Mouse (Mus musculus) spleen, postnatal 14 days (tissue): ENCODE data around the gene Naa38.

Source experiments
- DNase-seq, 2 experiments: peaks; one replicate each; pipeline ENCODE4 v3.0.0; 2021 to 2022; ENCODE audit warnings: low spot score in 2 of 2

Gene Naa38

DNA sequence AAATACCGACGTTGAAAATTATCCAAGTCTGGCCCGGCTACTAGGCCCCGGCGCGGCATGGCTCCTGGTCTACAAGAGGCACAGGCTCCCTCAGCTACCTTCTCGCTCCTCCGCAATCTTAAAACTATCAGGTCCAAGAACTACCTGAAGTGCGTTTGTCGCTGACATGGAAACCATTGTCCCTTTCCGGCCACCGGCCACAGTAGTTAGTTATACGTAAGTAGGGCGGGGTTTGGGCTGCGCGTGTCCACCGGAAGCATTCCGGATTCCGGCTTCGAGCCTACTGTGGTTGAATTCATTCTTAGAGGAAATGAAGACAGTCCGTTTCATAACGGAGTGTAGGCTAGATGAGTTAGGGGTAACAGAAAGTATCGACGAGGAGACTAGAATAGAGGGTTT is at the start of gene Naa38, which contains the start of gene Cyb5d1:
Naa38 (plus strand) TSS at position 253 of the 399 bp plus-strand sequence.
Cyb5d1 (minus strand) TSS at position 397 of the 399 bp plus-strand sequence.
- peak; percentile 76 to 82 for DNase-seq

DNA sequence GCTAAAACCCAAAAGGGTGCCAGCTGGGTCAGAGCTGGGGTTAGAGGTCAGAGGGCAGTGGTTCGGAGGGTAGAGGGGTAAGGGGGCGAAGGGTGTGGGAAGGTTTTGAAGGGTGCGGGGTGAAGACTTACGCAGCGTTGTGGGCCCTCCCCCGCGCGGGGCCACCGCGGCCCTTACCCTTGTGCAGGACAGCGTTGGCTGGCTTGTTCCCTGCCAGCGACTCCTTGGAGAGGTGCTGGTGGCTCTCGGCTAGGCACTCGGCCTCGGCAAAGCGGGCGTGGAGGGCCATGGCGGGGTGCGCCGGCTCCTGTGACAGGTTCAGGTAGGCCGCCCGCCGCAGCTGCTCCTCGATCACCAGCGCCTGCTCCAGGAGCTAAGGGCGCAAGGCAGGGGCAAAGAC is 48.8 kb upstream of the Naa38 start:
- no peak for DNase-seq

DNA sequence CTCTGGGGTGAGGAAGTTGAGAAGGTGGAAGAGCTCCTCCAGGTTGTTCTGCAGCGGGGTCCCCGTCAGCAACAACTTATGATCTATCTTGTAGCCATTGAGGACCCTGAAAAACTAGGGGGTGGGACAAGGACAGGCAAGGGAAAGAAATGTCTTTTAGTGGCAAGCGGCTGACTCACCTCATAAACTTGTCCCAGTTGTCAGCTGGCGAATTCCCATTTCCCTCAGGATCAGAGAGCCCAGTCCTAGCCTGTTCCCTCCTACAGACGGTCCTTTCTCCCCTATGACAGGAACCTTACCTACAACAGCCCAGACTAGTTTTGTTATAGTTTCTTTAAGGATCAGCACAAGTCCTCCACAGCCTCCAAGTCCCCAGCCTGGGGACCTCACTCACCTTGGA is 38.7 kb upstream of the Naa38 start:
- no peak for DNase-seq

DNA sequence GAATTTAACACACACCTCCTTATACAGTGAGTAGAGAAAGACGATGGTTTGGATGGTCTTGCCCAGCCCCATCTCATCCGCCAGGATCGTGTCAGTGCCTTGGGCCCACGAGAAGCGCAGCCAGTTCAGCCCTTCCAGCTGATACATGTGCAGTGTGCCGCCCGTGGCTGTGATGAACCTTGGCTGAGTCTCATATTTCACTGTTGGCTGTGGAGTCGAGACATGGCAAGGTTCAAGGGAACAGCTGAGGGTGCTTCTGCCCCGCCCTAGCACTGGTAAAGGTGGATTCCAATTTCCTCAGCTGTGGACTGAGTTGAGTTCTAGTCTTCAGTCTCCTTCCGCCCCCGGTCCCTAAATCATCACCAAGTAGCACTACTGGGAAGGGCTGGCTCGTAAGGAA is 37.6 kb upstream of the Naa38 start:
- DNase-seq, result no peak

DNA sequence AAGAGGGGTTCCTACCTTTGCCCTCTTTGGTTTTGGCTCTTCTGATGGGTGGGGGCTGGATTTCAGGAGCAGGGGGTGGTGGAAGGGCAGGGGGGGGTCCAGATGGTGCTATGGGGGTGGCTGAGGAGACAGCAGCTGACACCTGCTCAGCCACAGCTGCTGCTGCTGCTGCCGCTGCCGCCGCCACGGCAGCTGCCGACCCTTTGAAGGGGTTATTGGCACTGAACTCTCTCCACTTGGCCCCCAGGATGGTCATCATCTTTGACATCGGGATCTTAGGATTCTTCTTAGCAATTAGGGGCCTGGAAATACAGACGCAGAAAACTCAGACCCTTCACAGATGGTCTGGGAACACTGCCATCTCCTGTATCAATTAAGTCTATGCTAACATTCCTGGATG is 33.3 kb upstream of the Naa38 start:
- DNase-seq, result no peak

DNA sequence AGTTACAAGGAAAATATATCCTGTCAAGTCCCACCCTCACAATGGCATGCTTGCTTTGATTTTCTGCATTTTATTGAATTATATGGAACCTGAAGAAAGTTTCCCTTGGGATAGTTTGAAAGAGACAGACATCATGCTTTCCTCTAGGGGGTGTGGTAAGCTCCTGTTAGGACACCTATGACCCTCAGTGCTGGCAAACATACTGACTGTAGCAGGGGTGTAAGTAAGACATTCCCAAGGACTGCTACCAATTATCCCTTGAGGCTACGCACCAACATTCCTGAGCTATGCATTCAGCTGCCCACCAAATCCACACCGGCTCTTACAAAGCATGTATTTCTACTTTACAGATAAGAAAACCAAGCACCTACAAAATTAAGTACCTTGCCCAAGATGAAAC is 32.8 kb upstream of the Naa38 start:
- no peak for DNase-seq

DNA sequence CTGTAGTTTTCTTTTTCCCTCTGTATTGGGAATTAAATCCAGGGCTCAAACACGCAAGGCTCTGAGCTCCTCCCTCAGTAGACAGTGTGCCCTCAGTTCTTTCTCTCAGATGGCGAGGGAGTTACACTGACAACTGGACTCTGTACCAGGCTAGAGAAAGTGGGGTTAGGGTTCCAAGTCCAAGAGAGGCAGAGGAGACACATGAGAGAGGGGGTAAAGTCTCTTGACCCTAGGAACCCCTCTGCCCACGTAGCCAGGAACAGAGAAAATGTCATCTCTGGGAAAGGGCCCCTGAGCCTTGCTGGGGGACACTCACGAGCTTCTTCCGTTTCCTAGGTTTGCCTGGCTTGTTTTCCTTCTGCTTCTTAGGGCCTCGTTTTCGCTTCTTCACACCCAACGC is 30.9 kb upstream of the Naa38 start:
- no peak for DNase-seq

DNA sequence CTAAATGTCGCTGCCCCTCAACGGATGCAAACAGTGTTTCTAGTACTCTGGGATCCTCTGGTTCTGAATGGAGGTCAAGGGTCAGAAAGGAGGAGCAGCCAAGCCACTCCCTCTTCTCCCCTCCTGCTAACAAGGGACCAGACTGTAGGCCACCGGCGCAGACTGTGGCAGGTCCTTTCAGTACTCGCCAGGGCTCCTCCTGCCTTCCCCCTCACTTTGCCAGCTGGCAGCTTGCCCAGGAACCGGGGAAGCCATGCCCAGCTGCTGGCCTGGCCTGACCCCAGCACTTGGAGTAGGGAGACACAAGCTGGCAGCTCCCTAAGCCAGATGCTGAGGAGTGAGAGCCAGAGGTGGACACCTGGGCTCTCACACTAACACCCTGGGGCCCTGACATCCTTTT is 30.4 kb upstream of the Naa38 start:
- DNase-seq, result peak; percentile 30 to 58

DNA sequence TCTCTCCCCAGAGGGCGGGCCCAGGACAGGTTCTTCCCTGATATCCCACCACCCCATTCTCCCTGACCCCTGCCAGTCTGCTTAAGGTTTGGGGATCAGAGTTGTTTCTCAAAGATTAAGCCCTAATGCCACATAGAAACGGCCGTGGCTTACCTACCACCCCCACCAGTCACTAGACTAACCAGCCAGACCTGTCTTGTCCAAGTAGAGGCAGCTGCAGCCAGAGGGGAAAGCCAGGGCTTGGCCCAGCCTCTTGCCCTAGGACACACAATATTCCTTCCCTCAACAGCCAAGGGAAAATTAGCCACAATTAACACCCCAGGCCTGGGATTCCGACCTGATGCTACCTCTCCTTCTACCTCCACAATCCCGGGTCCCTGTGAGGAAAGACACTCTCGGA is 29.6 kb upstream of the Naa38 start:
- DNase-seq, result no peak

DNA sequence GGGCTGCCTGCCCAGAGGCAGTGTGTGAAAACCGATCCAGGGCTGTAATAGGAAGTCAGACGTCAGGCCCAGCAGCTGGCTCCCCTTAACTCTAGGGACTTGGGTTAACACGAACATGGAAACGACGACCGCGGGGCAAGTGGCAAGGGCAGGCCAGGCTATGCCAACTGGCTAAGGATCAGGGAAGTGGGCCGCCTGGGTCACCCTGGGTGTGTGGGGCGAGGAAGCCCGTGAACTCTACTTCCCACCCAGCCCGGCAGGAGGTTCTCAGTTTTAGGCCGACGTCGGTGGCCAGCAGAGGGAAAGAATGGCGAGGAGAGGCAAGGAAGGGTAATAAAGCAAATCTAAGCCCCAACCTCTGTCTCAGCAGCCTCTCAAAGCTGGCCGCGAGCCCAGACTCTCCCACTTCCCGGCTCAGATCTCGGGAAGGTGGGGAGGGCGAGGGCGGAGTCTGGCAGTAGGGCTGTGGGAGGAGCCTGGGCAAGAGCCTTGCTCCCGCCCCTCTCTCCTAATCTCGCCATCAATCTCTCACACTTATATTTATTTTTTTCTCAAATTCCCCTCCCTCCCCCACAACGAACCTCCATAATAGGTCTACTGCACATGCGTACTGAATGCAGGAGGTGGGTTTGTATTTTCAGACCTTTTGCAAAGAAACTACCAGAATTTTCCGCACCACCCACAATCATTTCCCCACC is 29.0 kb upstream of the Naa38 start:
- peak; percentile 62 to 66 for DNase-seq

DNA sequence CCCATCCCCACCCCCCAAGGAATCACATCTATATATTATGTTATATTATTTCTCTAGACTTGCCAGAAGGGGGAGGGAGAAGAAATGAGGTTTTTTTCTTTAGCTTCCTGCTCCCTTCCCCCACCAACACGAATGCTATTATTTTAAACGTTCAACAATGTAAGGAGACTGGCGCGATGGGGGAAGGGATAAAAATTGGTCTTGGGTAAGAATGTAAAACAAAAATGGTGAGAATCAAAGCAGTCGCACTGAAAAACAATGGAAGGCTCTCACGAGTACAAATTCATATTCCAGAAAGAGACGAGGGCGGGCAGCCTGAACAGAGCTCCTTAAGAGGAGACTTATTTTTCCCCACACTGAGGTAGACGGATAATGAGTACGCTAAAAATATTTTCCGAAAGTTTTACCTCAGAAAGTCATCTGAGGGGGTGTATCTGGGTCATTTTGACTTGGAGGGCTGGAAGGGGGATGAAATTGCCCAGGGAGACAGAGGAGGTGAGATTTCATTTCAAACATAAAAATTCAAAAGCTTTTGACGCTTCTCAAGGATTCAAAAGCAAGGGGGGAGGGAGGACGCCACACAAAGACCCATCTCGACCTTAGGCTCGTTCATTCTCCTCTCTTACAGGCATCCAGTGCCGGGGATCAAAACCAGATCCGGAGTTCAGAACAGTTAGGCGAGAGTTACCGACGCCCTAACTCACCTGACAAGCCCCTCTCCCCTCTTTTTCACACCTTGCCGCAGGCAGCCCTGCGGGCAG is 28.3 kb upstream of the Naa38 start:
- DNase-seq, result no peak

DNA sequence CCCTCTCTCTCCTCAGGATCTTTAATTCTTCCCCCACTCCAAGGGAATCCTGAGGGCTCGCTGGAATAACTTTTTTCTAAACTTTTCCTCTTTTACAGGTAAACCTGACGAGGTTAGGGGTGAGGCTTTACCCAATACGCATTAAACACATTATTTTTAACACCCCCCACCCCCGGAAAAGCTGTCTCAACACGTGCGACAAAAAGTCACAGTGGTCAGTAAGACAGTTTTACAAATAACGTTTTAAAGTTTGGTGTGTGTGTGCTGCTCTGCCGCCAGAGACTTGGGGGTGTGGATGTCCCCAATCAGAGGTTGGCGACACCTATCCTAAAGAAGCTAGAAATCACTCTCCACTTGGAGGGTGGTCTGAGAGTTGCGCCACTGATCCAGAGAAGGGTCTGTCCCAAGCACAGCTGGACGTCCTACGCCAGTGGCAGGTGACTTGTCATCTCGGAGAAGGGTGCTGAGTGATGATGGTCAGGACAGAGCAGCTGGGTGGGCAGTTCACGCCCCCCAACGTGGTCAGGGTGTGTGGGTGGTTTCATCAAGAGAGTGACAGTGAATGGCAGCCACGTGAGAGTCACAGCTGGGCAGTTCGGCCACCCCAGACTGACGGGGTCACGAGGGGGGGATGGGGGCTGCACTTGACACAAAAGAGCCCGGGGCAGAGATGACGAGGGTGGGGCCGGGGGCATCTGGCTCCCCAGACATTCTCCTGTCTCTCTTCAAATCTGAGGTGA is 27.5 kb upstream of the Naa38 start:
- peak in 1 of 2 experiments; percentile 11 for DNase-seq

DNA sequence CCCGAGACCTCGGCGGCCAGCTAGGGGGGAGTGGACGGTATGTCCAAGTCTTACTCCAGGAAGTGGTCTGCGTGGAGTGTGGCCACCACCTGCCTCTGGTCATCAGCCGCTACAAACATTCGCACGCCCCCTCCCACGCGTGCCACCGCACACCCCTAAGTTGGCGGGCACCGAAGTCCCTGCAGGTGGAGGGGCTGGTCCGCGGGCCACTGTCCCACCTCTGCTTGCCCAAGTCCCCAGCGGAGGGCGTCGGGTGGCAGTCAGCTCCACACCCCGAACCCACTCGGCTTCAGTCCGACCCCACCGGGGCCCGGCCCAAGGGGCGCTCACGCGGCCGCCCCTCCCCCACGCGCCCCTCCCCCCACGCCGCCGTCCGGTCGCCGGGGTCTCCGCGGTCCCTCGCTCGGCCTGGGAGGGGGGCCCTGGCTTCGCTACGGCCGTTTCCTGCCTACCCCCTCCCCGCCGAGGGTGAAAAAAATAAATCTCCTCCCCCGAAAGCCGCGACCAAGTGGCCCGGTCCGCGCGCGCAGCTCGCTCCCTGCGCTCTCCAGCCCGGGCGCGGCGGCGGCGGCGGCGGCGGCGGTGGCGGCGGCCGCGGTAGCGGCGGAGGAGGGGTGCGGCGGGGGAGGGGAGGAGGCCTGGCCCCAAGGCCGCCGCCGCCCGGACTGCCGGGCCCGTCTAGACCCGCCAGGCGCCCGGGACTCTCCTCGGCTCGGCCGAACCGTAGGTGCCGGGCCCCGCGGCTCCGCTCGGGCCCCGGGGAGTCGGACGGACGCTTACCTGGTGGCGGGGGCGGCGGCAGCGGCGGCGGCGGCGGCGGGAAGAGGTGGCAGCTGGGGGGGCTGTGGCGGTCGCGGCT is 26.7 kb upstream of the Naa38 start:
- DNase-seq, result peak in 1 of 2 experiments; percentile 42

DNA sequence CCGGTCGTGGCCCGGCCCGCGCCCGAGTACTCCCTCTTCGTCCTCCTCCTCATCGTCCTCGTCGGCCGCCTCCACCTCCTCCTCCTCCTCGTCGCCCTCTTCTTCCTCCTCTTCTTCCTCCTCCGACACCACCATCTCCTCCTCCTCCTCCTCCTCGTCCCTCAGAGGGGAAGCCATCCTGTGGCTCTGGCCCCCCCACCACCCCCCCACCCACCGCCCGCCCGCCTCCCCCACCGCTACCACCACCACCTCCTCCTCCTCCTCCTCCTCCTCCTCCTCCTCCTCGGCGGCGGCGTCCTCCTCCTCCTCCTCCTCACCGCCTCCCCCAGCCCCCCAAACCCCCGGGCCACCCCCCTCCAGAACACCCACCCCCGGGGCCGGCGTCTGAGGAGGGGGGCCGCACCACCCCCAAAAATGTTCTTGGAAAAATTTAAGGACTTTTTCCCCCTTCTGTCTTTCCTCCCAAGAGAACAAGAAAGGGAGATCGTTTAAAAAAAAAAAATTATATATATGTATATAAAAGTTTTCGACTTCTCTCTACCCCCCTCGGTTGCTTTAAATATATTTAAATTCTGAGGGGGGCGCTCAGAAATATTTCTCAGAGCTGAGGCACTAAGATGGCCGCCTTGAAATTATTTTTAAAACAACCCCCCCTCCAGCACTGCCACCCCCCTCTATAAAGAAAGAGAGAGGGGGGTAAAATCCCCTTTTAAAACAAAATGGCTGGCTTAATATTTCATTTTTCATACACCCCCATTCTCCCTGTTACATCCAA is 25.9 kb upstream of the Naa38 start, which contains the start of gene Chd3:
Chd3 (minus strand) TSS at position 192 of the 775 bp plus-strand sequence.
- DNase-seq, result no peak

DNA sequence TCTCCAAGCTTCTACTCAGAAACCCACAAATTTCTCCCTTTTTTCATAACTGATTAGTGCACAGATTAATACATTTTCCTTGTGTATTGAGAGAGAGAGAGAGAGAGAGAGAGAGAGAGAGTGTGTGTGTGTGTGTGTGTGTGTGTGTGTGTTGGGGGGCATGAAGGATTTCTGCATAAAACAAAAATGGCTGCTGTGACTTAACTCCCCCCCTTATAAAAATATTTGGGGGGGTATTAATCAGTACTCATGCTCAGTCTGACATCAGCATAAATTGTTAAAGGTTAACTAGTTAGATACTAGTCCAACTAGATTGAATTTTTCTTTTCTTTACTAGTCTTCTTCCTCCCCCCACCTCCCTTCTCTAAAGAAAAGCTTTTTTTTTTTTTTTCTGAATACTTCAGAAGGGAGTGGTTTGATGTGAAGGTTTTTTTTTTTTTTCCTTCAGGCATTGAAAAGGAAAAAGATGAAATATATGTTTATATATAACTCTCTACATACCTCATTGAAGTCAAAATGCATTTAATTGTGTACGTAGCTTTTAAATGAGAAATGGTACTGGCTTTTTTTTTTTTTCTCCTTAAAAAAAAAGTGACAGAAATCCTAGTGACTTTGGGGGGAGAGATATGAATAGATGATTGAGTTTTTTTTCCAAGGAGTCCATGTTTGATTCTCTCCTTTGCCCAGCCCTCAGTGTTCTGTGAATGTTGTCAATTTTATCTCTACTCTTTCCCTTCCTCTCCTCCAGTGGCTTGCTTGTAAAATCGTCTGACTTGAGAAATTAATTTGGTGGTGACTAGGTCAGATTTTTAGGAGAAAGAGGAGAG is 25.1 kb upstream of the Naa38 start:
- no peak for DNase-seq

DNA sequence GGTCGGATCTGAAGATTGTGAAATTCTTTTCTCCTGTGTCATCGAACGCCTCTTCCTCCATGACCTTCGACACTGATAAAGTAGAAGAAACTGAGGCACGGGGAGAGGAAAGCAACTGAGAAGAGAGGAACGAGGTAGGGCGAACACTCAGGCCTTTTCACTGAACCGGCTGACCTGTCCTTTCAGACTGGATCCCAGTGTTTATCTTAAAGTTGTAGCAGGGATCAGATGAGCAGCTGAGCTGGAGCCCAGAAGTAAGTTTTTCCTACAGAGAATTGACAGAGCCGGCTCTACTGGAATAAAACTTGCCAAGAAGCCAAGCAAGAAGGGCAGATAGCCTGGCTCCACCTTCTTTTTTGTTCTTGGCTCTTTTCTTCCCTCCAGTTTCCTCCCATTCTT is 24.5 kb upstream of the Naa38 start:
- DNase-seq, result no peak

DNA sequence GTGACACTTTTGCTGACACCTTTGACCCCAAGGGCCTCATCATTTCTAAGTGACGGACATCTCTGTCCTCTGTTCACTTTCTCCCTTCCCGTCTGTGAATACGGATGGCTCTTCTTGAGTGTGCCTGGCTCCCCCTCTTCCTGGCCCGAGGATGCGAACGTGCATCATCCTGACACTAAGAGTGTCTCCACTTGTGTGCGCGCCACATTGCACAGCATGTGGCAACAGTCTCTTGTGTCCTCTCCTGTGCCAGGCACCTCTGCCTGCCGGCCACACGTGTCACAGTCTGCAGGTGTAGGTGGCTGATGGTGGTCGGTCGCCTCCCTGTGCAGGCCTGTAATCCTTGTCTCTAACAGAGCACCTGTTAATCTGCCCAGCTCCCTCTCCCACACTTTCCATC is 23.7 kb upstream of the Naa38 start:
- no peak for DNase-seq

DNA sequence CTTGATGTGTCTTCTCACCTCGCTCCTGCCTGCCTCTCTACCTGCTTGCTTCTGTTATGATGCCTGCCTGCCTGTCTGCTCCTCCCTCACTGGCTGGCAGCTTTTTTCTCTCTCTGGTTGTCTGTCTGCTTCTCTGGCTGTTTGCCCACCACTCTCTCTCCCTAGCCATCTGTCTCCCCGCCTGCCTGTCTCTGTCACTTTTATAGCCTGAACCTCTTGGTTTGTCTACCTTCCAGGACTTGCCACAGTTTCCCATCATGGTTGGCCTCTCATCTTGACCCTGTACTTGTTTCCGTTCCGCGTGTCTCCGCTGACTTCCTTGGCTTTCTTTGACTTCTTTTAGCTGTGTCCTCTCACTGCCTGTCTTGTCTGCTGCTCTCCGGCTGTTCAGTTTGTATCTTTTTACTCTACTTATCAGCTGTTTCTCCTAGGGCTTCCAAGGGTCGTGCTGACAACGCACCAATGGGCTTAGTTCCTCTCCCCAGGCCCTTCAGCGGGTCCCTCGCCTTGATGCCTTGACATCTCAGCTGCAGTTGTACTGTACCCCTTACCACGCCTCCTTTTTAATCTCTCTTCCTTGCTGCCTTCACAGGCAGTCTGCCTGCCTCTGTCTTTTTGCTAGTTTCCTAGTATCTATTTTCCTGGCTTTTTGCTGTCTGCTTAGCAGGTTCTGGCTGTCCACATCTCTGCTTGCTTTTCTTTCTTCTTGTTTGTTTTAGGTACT is 23.1 kb upstream of the Naa38 start:
- DNase-seq, result no peak

DNA sequence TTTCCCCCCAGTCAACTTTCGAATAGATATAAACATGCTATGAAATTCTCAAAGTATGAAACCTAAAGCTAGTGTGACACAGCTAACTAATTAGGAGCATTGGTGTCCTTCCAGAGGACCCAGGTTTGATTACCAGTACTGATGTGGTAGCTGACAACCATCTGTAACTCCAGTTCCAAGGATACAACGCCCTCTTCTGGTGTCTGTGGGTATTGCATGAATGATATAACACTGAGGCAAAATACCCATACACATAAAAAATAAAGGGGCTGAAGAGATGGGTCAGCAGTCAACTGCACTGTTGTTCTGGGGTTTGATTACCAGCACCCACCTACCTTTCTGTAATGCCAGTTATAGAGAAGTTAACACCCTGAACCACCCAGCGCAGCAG is 22.5 kb upstream of the Naa38 start:
- peak in 1 of 2 experiments; percentile 41 for DNase-seq
